Mouse (Mus musculus): ENCODE measurements around the gene Drc3. TPM values are rescaled to one million over a fixed set of nuclear protein-coding genes. Genes with fewer than 3 reads are reported as not detected.
A peak's percentile ranks its signal among the peaks of the same experiment; 100 is the strongest.

Gene Drc3
- polyA plus RNA-seq (2012; rRNA removed): 0.34 and 0.39 TPM in 2 replicates
- polyA plus RNA-seq (2014; fragmentation: Nextera tagmentation; extraction: Ambion mirVana): 0.14 and 0.20 TPM in 2 replicates

DNA sequence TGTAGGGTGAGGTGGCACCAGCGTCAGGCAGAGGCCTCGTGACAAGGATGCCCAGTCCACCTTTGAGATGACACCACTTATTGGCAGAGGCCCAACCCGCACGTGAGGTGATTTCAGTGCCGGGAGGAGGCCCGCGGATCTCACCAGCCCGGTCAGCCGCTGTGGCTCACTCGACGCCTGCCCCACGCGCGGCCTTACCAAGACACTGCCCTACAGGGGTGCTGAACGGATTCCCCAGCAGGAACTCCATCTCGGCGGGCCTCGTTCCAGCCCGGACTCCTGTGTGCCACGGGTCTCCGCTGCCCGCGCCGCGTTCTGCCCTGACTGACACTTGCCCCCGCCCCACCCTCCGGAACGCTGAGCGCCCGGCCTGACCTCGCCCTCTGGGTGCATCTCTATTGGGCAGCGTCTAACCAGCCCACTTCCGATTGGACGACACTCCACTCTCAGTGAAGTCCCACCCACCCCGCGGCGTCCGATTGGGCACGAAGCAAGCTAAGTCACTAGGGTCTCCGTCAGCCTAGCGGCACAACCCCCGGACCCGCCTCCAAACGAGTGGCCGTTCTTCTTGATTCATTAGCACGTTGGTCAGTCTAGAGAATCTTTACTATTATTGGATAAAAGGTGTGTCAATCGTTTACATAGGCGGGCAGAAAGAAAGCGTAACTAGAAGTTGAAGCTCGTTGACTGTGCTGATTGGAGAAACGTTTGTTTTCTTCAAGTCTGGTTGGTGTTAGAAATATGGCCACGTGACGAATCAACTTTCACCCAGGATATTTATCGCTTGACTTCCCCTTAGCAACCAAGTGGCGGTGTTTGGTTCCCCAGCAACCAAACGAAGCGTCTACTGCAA lies at the start of gene Drc3, which contains the start of gene Tom1l2:
Gene Drc3 (plus strand): TSS at position 771 of the 853 bp plus-strand sequence.
Gene Tom1l2 (minus strand): TSS at position 347 of the 853 bp plus-strand sequence.
- peak; percentile 99 for ATAC-seq (ENCODE audit: insufficient read depth)
- Histone ChIP-seq H3K4me3 (ENCODE audit: insufficient read depth in 1 of 2, low read depth in 2 of 2, low read length in 2 of 2) (peak within 1 kb of the TSS; percentile 63 to 78), H3K9me3 (ENCODE audit: control insufficient read depth, low read length) (no peaks in the 10 kb centered on the region), H3K4me1 (replicated peaks; ENCODE audit: control insufficient read depth in 2 of 2, insufficient read depth in 2 of 2, low read length in 1 of 2) (peaks cover 3 to 25% of the 10 kb centered on the region in 2 experiments), H3K4me2 (ENCODE audit: low read depth) (peak within 1 kb of the TSS; percentile 92), H3K9ac (replicated peaks) (peak within 1 kb of the TSS; percentile 81), H3K36me3 (replicated peaks; ENCODE audit: control insufficient read depth, insufficient read depth, low read depth) (no peaks in the 10 kb centered on the region), H3K27me3 (ENCODE audit: control insufficient read depth, insufficient read depth, low read length) (no peaks in the 10 kb centered on the region), H3K27ac (peak within 1 kb of the TSS; percentile 54)
- DNase-seq (ENCODE audit: low read depth in 3 of 3, low spot score in 3 of 3): peak; percentile 99
- WGBS (ENCODE audit: insufficient replicate concordance): under 1% methylated on average over 57 of the region's 57 CpGs
- TF ChIP-seq EP300 (IDR thresholded peaks at IDR 0.05; ENCODE audit: low read depth): 0 out of 2 replicates have a peak, but pooled peaks have one; percentile 32
- TF ChIP-seq CTCF (IDR thresholded peaks at IDR 0.05; ENCODE audit: low read depth): no peak

DNA sequence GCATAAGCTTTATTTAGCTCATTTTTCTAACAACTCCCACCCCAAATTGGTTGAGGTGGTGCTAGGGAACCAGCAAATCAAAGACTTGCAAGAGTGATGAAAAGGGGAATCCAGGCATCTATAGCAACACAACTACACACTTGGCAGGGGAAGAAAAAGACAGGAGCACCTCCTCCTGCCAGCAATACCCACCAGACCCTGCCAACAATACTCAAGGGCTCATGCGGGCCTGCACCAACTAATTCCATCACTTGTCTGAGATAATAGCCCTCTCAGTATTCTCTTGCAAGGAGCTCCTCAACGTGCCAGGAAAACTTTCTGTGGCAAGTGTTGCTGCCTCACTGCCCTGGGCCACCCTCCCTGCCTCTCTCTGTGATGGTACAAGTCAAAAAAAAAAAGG lies 49.6 kb upstream of the Drc3 start:
- H3K4me1 ChIP-seq (replicated peaks; ENCODE audit: control insufficient read depth in 2 of 2, insufficient read depth in 2 of 2, low read length in 1 of 2): peaks cover 10 to 15% of the 10 kb centered on the region in 2 experiments
- no peak overlapping the region for H3K4me2 ChIP-seq (ENCODE audit: low read depth)

DNA sequence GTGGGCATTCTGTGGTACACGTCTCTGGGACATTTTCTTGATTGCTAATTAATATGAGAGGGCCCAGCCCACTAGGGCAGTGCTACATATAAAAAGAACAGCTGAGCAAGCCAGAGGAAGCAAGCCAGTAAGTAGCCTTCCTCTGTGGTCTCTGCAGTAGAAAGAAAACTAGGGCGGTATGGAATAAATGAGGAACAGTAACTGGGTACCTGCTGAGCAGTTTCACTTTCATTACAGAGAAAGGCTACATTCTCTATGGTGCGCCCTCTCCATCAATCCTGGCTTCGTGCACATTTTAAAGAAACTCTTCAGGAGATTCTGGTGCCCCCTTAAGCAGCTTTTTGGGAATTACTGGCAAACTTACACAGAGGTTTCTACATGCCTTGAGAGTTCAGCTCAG lies 47.5 kb upstream of the Drc3 start:
- WGBS (ENCODE audit: insufficient replicate concordance): 38% methylated on average over 4 of the region's 4 CpGs
- H3K9ac ChIP-seq (replicated peaks): no peak overlapping the region
- no peaks in the 10 kb centered on the region for H3K27me3 ChIP-seq (ENCODE audit: control insufficient read depth, insufficient read depth, low read length)
- DNase-seq (ENCODE audit: low read depth in 3 of 3, low spot score in 3 of 3): no peak
- peaks cover 16 to 27% of the 10 kb centered on the region in 2 experiments for H3K4me1 ChIP-seq (replicated peaks; ENCODE audit: control insufficient read depth in 2 of 2, insufficient read depth in 2 of 2, low read length in 1 of 2)
- H3K4me2 ChIP-seq (ENCODE audit: low read depth): no peak overlapping the region
- H3K36me3 ChIP-seq (replicated peaks; ENCODE audit: control insufficient read depth, insufficient read depth, low read depth): no peaks in the 10 kb centered on the region
- H3K9me3 ChIP-seq (ENCODE audit: control insufficient read depth, low read length): no peaks in the 10 kb centered on the region; the same call in 1 of the 2 replicates
- TF ChIP-seq CTCF (IDR thresholded peaks at IDR 0.05; ENCODE audit: low read depth): no peak
- no peak for TF ChIP-seq EP300 (IDR thresholded peaks at IDR 0.05; ENCODE audit: low read depth)
- no peak overlapping the region for H3K27ac ChIP-seq
- no peak for ATAC-seq (ENCODE audit: insufficient read depth)
- no peak overlapping the region for H3K4me3 ChIP-seq (ENCODE audit: insufficient read depth in 1 of 2, low read depth in 2 of 2, low read length in 2 of 2)

More for the DNA sequence above, 49.6 kb upstream of the Drc3 start:
- Histone ChIP-seq H3K27me3 (ENCODE audit: control insufficient read depth, insufficient read depth, low read length) (no peaks in the 10 kb centered on the region), H3K27ac (no peak overlapping the region), H3K9ac (replicated peaks) (no peak overlapping the region), H3K4me3 (ENCODE audit: insufficient read depth in 1 of 2, low read depth in 2 of 2, low read length in 2 of 2) (no peak overlapping the region), H3K36me3 (replicated peaks; ENCODE audit: control insufficient read depth, insufficient read depth, low read depth) (no peaks in the 10 kb centered on the region), H3K9me3 (ENCODE audit: control insufficient read depth, low read length) (no peaks in the 10 kb centered on the region; the same call in 1 of the 2 replicates)
- no peak for ATAC-seq (ENCODE audit: insufficient read depth)
- 62% methylated on average over 2 of the region's 2 CpGs for WGBS (ENCODE audit: insufficient replicate concordance)
- TF ChIP-seq EP300 (IDR thresholded peaks at IDR 0.05; ENCODE audit: low read depth) (no peak), CTCF (IDR thresholded peaks at IDR 0.05; ENCODE audit: low read depth) (no peak)
- DNase-seq (ENCODE audit: low read depth in 3 of 3, low spot score in 3 of 3): no peak

DNA sequence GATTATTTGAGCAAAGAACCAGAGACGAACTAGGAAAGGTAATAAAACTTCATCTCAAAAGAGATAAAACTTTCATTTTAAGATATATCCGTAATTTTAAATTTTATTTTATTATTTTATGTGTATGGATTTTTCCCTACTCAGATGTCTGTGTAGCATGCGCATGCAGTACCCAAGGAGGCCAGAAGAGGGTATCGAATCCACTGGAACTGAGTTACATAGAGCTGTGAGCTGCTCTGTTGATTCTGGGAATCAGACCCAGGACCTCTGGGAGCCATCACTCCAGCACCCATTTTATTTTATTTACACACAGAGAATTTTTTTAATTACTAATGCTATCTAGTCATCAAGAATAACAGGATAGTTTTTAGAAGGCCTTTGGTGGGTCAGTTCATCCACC lies 46.3 kb upstream of the Drc3 start:
- TF ChIP-seq CTCF (IDR thresholded peaks at IDR 0.05; ENCODE audit: low read depth): peak; percentile 79
- no peak for TF ChIP-seq EP300 (IDR thresholded peaks at IDR 0.05; ENCODE audit: low read depth)
- no peak overlapping the region for H3K9ac ChIP-seq (replicated peaks)
- no peaks in the 10 kb centered on the region for H3K27me3 ChIP-seq (ENCODE audit: control insufficient read depth, insufficient read depth, low read length)
- H3K36me3 ChIP-seq (replicated peaks; ENCODE audit: control insufficient read depth, insufficient read depth, low read depth): no peaks in the 10 kb centered on the region
- H3K4me3 ChIP-seq (ENCODE audit: insufficient read depth in 1 of 2, low read depth in 2 of 2, low read length in 2 of 2): no peak overlapping the region
- H3K4me1 ChIP-seq (replicated peaks; ENCODE audit: control insufficient read depth in 2 of 2, insufficient read depth in 2 of 2, low read length in 1 of 2): peaks cover 24 to 35% of the 10 kb centered on the region in 2 experiments
- H3K9me3 ChIP-seq (ENCODE audit: control insufficient read depth, low read length): no peaks in the 10 kb centered on the region; the same call in 1 of the 2 replicates
- H3K27ac ChIP-seq: no peak overlapping the region
- no peak overlapping the region for H3K4me2 ChIP-seq (ENCODE audit: low read depth)
- WGBS (ENCODE audit: insufficient replicate concordance): 61% methylated on average over 4 of the region's 4 CpGs
- DNase-seq (ENCODE audit: low read depth in 3 of 3, low spot score in 3 of 3) (no peak), ATAC-seq (ENCODE audit: insufficient read depth) (no peak)

DNA sequence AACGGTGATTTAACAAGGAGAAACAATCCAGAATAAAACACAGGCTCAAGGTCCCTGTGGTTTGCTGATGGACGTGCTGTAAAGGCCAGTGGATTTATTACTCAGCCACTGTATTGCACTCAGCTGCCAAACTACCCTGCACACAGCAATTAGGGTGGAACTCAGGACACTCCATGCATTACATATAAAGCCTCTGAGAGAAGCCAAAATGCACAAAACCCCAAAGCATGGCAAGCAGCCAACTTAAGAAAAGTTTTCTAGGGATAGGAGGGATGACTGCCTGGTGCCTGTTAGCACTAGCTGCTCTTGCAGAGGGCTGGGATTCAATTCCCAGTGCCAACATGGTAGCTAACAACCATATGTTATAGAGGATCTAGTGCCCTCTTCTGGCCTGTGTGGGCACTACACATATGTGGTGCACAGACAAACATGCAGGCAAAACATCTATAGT lies 45.7 kb upstream of the Drc3 start:
- H3K27ac ChIP-seq: no peak overlapping the region
- no peaks in the 10 kb centered on the region for H3K36me3 ChIP-seq (replicated peaks; ENCODE audit: control insufficient read depth, insufficient read depth, low read depth)
- H3K9ac ChIP-seq (replicated peaks): no peak overlapping the region
- TF ChIP-seq CTCF (IDR thresholded peaks at IDR 0.05; ENCODE audit: low read depth): peak; percentile 67
- no peak for TF ChIP-seq EP300 (IDR thresholded peaks at IDR 0.05; ENCODE audit: low read depth)
- peaks cover 20 to 30% of the 10 kb centered on the region in 2 experiments for H3K4me1 ChIP-seq (replicated peaks; ENCODE audit: control insufficient read depth in 2 of 2, insufficient read depth in 2 of 2, low read length in 1 of 2)
- ATAC-seq (ENCODE audit: insufficient read depth) (no peak), DNase-seq (ENCODE audit: low read depth in 3 of 3, low spot score in 3 of 3) (no peak)
- 77% methylated on average over 2 of the region's 2 CpGs for WGBS (ENCODE audit: insufficient replicate concordance)
- no peaks in the 10 kb centered on the region for H3K27me3 ChIP-seq (ENCODE audit: control insufficient read depth, insufficient read depth, low read length)
- no peak overlapping the region; the same call in 1 of the 2 replicates for H3K4me2 ChIP-seq (ENCODE audit: low read depth)
- no peak overlapping the region for H3K4me3 ChIP-seq (ENCODE audit: insufficient read depth in 1 of 2, low read depth in 2 of 2, low read length in 2 of 2)
- H3K9me3 ChIP-seq (ENCODE audit: control insufficient read depth, low read length): no peaks in the 10 kb centered on the region; the same call in 1 of the 2 replicates

Measured in liver, embryonic 14.5 days (tissue).